Mouse (Mus musculus) embryonic facial prominence, embryonic 14.5 days (tissue): Measurements from ENCODE around the gene Txndc9. TPM values are rescaled to one million over a fixed set of nuclear protein-coding genes. Genes with fewer than 3 reads are reported as not detected.
"Not testable (repeated sequence)": the region's sequence is repeated elsewhere in the genome, so short reads cannot be mapped to it uniquely, and the experiment has no call there.

Source experiments
- ATAC-seq: fragments of 200-750 bp; cut with Nextera tagmentation; 2 replicates; pipeline ENCODE4 v1.8.0; 2017; ENCODE audit warnings: low read depth, moderate number of reproducible peaks, moderate TSS enrichment
- DNase-seq: peaks from one replicate; pipeline ENCODE4 v3.0.0-alpha.2; 2015; ENCODE audit warnings: low spot score
- H3K27ac ChIP-seq: fragments of 300-500 bp; sonication (generic); replicated peaks from 2 replicates; pipeline ENCODE4 v1.5.1; 2014; ENCODE audit warnings: low read depth, mild to moderate bottlenecking, low read length, moderate library complexity
- H3K27me3 ChIP-seq: fragments of 300-500 bp; sonication (generic); replicated peaks from 2 replicates; pipeline ENCODE4 v1.6.1; 2014; ENCODE audit warnings: low read length; ENCODE audit not compliant: control insufficient read depth, insufficient read depth
- H3K36me3 ChIP-seq: fragments of 300-500 bp; sonication (generic); 2 replicates; pipeline ENCODE4 v1.6.1; 2014; ENCODE audit warnings: low read length, mixed read lengths; ENCODE audit not compliant: control insufficient read depth, insufficient read depth
- H3K4me1 ChIP-seq: fragments of 300-500 bp; sonication (generic); 2 replicates; pipeline ENCODE4 v1.6.1; 2014; ENCODE audit warnings: antibody characterized with exemption, low read length; ENCODE audit not compliant: control insufficient read depth, insufficient read depth
- H3K4me2 ChIP-seq: fragments of 300-500 bp; sonication (generic); 2 replicates; pipeline ENCODE4 v1.6.1; 2014; ENCODE audit warnings: low read depth, mild to moderate bottlenecking, low read length, moderate library complexity, mixed read lengths
- H3K4me3 ChIP-seq: fragments of 300-500 bp; sonication (generic); 2 replicates; pipeline ENCODE4 v1.5.1; 2014; ENCODE audit warnings: low read depth, mild to moderate bottlenecking, low read length
- H3K9ac ChIP-seq: fragments of 300-500 bp; sonication (generic); 2 replicates; pipeline ENCODE4 v1.6.1; 2014; ENCODE audit warnings: low read depth, mild to moderate bottlenecking, low read length, moderate library complexity, mixed read lengths
- H3K9me3 ChIP-seq: fragments of 300-500 bp; sonication (generic); 2 replicates; pipeline ENCODE4 v1.6.1; 2016; ENCODE audit warnings: low read length; ENCODE audit not compliant: control insufficient read depth
- WGBS: fragments of 180-500 bp; shearing (Covaris S2); extraction: QIAGEN DNeasy Blood & Tissue Kit; methylation state at CpG from one replicate; pipeline ENCODE4 v1.1.7; 2014; 5-methylcytosine and 5-hydroxymethylcytosine counted together
- polyA plus RNA-seq: library from polyadenylated mRNA; unstranded; fragments of >200 nt; fragmentation: Nextera tagmentation; extraction: Ambion mirVana; gene quantifications from 2 replicates; pipeline ENCODE4 v1.2.1, GENCODE M21; 2014

Gene Txndc9
- polyA plus RNA-seq, 1 experiment from 2014 or later: 125 TPM

GRCm38 (mm10) chr1:37996226-37996625, 1.5 kb downstream of the Txndc9 start:
- peak overlapping the region; percentile 87 for H3K9ac ChIP-seq
- ATAC-seq (no peak), DNase-seq (no peak)
- no peak overlapping the region; the same call in 1 of the 2 replicates for H3K27ac ChIP-seq
- peak overlapping the region; percentile 96 for H3K4me3 ChIP-seq
- no peaks in the 10 kb centered on the region for H3K9me3 ChIP-seq
- peaks cover 7% of the 10 kb centered on the region for H3K4me1 ChIP-seq
- no peaks in the 10 kb centered on the region for H3K27me3 ChIP-seq
- H3K4me2 ChIP-seq: peak overlapping the region; percentile 68
- peaks cover 43% of the 10 kb centered on the region for H3K36me3 ChIP-seq
- WGBS: 50% methylated on average over 3 of the region's 3 CpGs

GRCm38 (mm10) chr1:37987856-37988255, 9.8 kb downstream of the Txndc9 start:
- 95% methylated on average over 5 of the region's 5 CpGs for WGBS
- H3K4me2 ChIP-seq: no peak overlapping the region
- no peak overlapping the region for H3K9ac ChIP-seq
- H3K4me1 ChIP-seq: no peaks in the 10 kb centered on the region
- no peaks in the 10 kb centered on the region for H3K9me3 ChIP-seq
- no peak overlapping the region for H3K4me3 ChIP-seq
- H3K36me3 ChIP-seq: peaks cover 72% of the 10 kb centered on the region
- H3K27ac ChIP-seq: no peak overlapping the region
- no peaks in the 10 kb centered on the region for H3K27me3 ChIP-seq
- ATAC-seq (no peak), DNase-seq (no peak)

- Histone ChIP-seq H3K36me3 (peaks cover 52% of the 10 kb centered on the region), H3K27me3 (no peaks in the 10 kb centered on the region), H3K27ac (no peak overlapping the region), H3K4me2 (no peak overlapping the region), H3K4me3 (no peak overlapping the region), H3K9ac (no peak overlapping the region), H3K9me3 (no peaks in the 10 kb centered on the region), H3K4me1 (no peaks in the 10 kb centered on the region)
- DNase-seq (no peak), ATAC-seq (no peak)
- WGBS: 89% methylated on average over 9 of the region's 9 CpGs
Measured at GRCm38 (mm10) chr1:37985764-37986323, 11.8 kb downstream of the Txndc9 start.

DNA sequence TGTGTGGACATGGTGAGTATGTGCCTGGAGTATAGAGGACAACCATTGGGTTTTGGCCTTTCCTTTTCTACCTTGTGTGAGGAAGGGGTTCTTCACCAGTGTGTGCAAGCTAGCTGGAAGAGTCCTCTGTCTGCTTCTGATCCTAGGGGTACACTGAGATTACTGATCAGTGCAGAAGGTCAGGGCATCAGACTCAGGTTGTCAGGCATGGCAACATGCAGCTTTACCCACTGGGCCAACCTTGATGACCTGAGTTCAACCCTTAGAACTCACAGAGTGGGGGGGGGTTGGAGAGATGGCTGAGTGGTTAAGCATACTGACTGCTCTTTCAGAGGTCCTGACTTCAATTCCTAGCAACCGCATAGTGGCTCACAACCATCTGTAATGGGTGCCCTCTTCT, 13.4 kb downstream of the Txndc9 start:
- 100% methylated on average over 1 of the region's 1 CpGs for WGBS
- H3K27me3 ChIP-seq: no peaks in the 10 kb centered on the region
- H3K4me2 ChIP-seq: no peak overlapping the region

DNA sequence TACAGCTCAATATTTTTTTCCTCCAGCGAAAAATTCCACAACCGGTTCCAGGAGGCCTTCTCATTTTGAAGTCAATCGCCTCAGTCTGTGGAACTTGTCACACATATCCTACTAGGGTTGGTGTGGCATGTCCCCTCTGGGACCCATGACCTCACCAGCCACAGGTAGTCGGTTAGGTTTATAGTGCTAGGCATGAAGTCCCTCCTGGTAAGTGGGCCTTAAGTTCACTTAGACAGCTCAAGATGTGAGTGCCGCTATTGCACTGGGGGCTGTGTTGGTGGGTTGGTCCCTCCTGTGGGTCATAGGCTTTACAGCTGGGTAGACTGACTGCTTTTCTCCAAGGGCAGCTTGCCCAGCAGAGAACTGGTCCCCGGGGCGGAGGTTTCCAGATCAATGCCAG, 20.4 kb downstream of the Txndc9 start:
- ATAC-seq (no peak), DNase-seq (no peak)
- Histone ChIP-seq H3K4me2 (no peak overlapping the region), H3K4me1 (no peaks in the 10 kb centered on the region), H3K27ac (no peak overlapping the region), H3K9ac (no peak overlapping the region), H3K4me3 (no peak overlapping the region), H3K9me3 (no peaks in the 10 kb centered on the region), H3K36me3 (no peaks in the 10 kb centered on the region), H3K27me3 (no peaks in the 10 kb centered on the region)
- WGBS: 85% methylated on average over 7 of the region's 7 CpGs

More for the DNA sequence above, 13.4 kb downstream of the Txndc9 start:
- DNase-seq (no peak), ATAC-seq (peak; percentile 30; the same call in 1 of the 2 replicates)
- H3K9me3 ChIP-seq: no peaks in the 10 kb centered on the region
- H3K4me1 ChIP-seq: no peaks in the 10 kb centered on the region
- no peak overlapping the region for H3K9ac ChIP-seq
- H3K27ac ChIP-seq: no peak overlapping the region
- H3K36me3 ChIP-seq: peaks cover 38% of the 10 kb centered on the region
- no peak overlapping the region for H3K4me3 ChIP-seq

DNA sequence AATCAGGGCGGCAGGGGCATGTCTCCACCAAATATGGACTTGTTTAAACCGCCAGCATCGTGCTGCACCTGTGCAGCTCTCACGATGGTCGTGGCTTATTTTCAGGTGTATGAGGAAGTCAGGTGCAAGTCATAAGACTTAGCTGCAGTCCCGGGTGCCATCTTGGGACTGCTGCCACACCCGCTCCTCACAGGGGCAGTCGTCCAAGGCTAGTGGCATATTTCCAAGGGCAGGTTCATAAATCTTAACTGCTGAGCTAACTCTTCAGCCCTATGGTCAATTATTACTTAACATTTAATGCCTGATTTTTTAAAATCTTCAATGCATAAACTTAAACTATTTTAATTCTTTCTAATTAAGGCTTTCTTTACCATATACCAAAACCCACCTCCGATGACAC, 21.0 kb downstream of the Txndc9 start:
- not testable (repeated sequence) for ATAC-seq
- WGBS: 72% methylated on average over 9 of the region's 9 CpGs

DNA sequence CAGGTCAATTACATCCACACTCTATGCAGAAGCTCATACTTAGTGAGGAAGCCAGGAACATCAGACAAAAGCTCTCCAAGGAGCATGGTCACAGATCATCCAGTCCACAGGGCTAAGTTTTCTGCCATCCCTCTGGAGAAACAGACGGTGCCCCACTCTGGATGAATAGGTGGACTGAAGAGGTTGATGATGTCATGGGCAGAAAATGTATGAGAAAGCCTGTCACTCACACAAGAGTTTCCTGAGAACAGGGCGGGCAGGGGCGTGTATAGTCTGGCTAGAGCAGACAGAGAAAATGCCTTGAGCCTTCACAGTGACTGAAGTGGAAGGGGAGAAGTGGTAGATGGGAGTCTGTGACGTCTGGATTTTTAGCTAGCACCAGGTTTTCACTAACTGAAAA, 26.2 kb downstream of the Txndc9 start:
- WGBS: 52% methylated on average over 4 of the region's 4 CpGs
- Histone ChIP-seq H3K9ac (no peak overlapping the region), H3K4me2 (no peak overlapping the region), H3K36me3 (no peaks in the 10 kb centered on the region), H3K9me3 (no peaks in the 10 kb centered on the region), H3K27me3 (no peaks in the 10 kb centered on the region), H3K27ac (no peak overlapping the region), H3K4me1 (no peaks in the 10 kb centered on the region), H3K4me3 (no peak overlapping the region)
- DNase-seq (no peak), ATAC-seq (no peak)

More for the DNA sequence above, 21.0 kb downstream of the Txndc9 start:
- not testable (repeated sequence) for H3K36me3 ChIP-seq, DNase-seq, H3K9me3 ChIP-seq, H3K4me2 ChIP-seq, H3K9ac ChIP-seq, H3K27ac ChIP-seq, H3K4me3 ChIP-seq, H3K27me3 ChIP-seq, H3K4me1 ChIP-seq

DNA sequence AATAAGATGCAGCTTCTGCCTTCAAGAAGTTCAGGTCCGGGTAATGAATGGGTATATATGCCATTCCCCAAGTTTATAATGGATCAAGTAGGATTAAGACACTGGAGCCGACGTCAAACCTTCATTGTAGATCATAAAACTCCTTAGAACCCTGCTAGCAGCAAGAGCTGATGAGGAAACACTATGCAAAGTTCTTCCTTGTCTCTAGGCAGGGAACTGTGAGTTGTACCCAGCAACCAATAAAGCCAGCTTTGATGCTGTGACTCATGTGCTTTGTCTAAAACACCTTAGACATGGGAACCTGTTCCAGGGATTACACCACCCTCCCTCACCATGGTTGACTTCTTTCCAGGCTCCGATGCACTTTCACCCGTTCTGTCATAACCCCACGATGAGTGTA, 28.9 kb downstream of the Txndc9 start:
- 82% methylated on average over 6 of the region's 6 CpGs for WGBS
- no peak overlapping the region for H3K4me2 ChIP-seq

GRCm38 (mm10) chr1:37965571-37965970, 32.1 kb downstream of the Txndc9 start:
- no peak overlapping the region for H3K4me3 ChIP-seq
- no peak overlapping the region for H3K4me2 ChIP-seq
- no peak overlapping the region for H3K27ac ChIP-seq
- ATAC-seq (no peak), DNase-seq (no peak)
- H3K4me1 ChIP-seq: no peaks in the 10 kb centered on the region
- no peaks in the 10 kb centered on the region for H3K27me3 ChIP-seq
- no peak overlapping the region for H3K9ac ChIP-seq
- H3K36me3 ChIP-seq: no peaks in the 10 kb centered on the region
- 57% methylated on average over 10 of the region's 10 CpGs for WGBS
- no peaks in the 10 kb centered on the region for H3K9me3 ChIP-seq

More for the DNA sequence above, 28.9 kb downstream of the Txndc9 start:
- no peaks in the 10 kb centered on the region for H3K36me3 ChIP-seq
- H3K4me1 ChIP-seq: no peaks in the 10 kb centered on the region
- no peaks in the 10 kb centered on the region for H3K9me3 ChIP-seq
- no peaks in the 10 kb centered on the region for H3K27me3 ChIP-seq
- ATAC-seq (no peak), DNase-seq (no peak)
- no peak overlapping the region for H3K4me3 ChIP-seq
- H3K9ac ChIP-seq: no peak overlapping the region
- no peak overlapping the region for H3K27ac ChIP-seq
